Mouse (Mus musculus): ENCODE results near the gene C1qb. TPM values are rescaled to one million over a fixed set of nuclear protein-coding genes. Genes with fewer than 3 reads are reported as not detected.

C1qb gene
- polyA plus RNA-seq, 1 experiment from 2014 or later, result 62.8 TPM

GRCm38 (mm10) chr4:136865531-136865930, 20.5 kb downstream of the C1qb start:
- Histone ChIP-seq H3K4me2 (ENCODE audit: low read length) (no peak overlapping the region), H3K27me3 (replicated peaks; ENCODE audit: control insufficient read depth, insufficient read depth, low read length) (no peaks in the 10 kb centered on the region), H3K36me3 (ENCODE audit: control insufficient read depth, insufficient read depth, low read length) (no peaks in the 10 kb centered on the region), H3K27ac (ENCODE audit: low read depth) (no peak overlapping the region), H3K4me1 (replicated peaks; ENCODE audit: control insufficient read depth, insufficient read depth, low read length) (peaks cover 24% of the 10 kb centered on the region), H3K4me3 (ENCODE audit: low read depth, low read length) (no peak overlapping the region), H3K9ac (ENCODE audit: low read length) (no peak overlapping the region), H3K9me3 (ENCODE audit: control insufficient read depth, low read length) (no peaks in the 10 kb centered on the region)
- 66% methylated on average over 5 of the region's 5 CpGs for WGBS
- DNase-seq (ENCODE audit: low spot score) (no peak), ATAC-seq (replicated peaks; ENCODE audit: low FRiP score, low TSS enrichment, low read depth) (no peak)

DNA sequence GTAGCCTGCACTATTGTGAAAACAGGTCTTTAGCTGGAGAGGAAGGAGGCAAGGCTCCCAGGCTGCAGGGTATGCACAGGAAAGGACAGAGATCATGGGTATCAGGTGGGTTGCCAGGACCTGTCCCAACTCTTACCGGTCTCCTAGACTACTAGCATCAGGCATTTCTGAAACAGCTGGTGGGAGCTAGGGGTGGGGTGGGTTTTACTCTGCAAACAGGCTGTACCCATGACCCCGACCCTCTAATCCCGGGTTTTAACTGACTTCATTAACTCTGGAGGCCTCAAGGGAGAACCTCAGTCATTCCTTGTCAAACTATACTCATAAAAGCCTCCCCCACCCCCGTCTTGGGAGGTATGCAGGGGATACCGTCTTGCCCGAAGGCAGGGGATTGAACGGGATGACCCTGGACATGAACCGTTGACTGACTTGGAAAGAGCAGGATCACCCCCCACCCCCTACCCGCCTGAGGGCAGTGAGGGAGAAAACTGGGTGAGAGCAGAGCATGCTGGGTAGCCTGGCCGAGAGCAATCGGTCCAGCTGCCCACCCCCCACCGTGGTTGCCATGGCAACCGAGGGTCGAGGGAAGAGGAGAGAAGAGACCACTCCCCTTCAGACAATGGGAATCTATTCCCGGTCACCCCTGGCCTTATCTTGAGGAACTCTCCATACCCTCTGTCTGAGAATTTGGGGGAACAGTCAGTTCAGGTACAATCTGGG, 21.1 kb downstream of the C1qb start:
- Histone ChIP-seq H3K4me3 (ENCODE audit: low read depth, low read length) (no peak overlapping the region), H3K36me3 (ENCODE audit: control insufficient read depth, insufficient read depth, low read length) (no peaks in the 10 kb centered on the region), H3K27ac (ENCODE audit: low read depth) (no peak overlapping the region), H3K9ac (ENCODE audit: low read length) (no peak overlapping the region), H3K4me2 (ENCODE audit: low read length) (no peak overlapping the region), H3K9me3 (ENCODE audit: control insufficient read depth, low read length) (no peaks in the 10 kb centered on the region), H3K4me1 (replicated peaks; ENCODE audit: control insufficient read depth, insufficient read depth, low read length) (peaks cover 24% of the 10 kb centered on the region), H3K27me3 (replicated peaks; ENCODE audit: control insufficient read depth, insufficient read depth, low read length) (no peaks in the 10 kb centered on the region)
- peak; percentile 58 for DNase-seq (ENCODE audit: low spot score)
- no peak for ATAC-seq (replicated peaks; ENCODE audit: low FRiP score, low TSS enrichment, low read depth)
- 13% methylated on average over 15 of the region's 15 CpGs for WGBS

- WGBS, result 48% methylated on average over 9 of the region's 9 CpGs
- H3K27me3 ChIP-seq (replicated peaks; ENCODE audit: control insufficient read depth, insufficient read depth, low read length), result no peaks in the 10 kb centered on the region
- ATAC-seq (replicated peaks; ENCODE audit: low FRiP score, low TSS enrichment, low read depth), result no peak
These were observed 22.5 kb downstream of the C1qb start for GRCm38 (mm10) chr4:136863517-136863916.

DNA sequence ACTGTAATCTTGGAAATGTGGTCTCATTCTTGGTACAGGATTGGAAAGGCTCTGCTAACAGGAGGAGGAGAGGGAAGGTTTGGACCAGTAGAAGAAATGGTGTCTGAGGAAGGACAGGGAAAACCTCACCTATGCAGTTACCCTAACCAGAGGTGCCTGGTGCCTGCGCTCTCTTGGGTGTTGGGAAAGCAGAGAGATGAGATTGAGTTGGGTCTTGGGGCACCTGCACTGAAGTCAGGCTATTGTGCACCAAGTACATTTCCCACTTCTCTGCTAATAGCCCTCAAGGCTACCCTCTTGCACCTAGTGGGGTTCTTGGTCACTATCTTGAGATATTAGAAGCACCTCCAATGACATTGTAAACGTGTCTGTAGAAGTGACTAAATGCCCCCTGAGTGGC, 23.6 kb downstream of the C1qb start:
- no peaks in the 10 kb centered on the region for H3K27me3 ChIP-seq (replicated peaks; ENCODE audit: control insufficient read depth, insufficient read depth, low read length)
- ATAC-seq (replicated peaks; ENCODE audit: low FRiP score, low TSS enrichment, low read depth) (no peak), DNase-seq (ENCODE audit: low spot score) (no peak)
- no peaks in the 10 kb centered on the region for H3K36me3 ChIP-seq (ENCODE audit: control insufficient read depth, insufficient read depth, low read length)
- WGBS, result 72% methylated on average over 2 of the region's 2 CpGs
- H3K9me3 ChIP-seq (ENCODE audit: control insufficient read depth, low read length), result no peaks in the 10 kb centered on the region
- H3K9ac ChIP-seq (ENCODE audit: low read length), result no peak overlapping the region
- H3K4me1 ChIP-seq (replicated peaks; ENCODE audit: control insufficient read depth, insufficient read depth, low read length), result peaks cover 16% of the 10 kb centered on the region
- no peak overlapping the region for H3K4me3 ChIP-seq (ENCODE audit: low read depth, low read length)
- no peak overlapping the region for H3K27ac ChIP-seq (ENCODE audit: low read depth)
- H3K4me2 ChIP-seq (ENCODE audit: low read length), result no peak overlapping the region

More at GRCm38 (mm10) chr4:136863517-136863916, 22.5 kb downstream of the C1qb start:
- Histone ChIP-seq H3K4me1 (replicated peaks; ENCODE audit: control insufficient read depth, insufficient read depth, low read length) (peaks cover 24% of the 10 kb centered on the region), H3K4me2 (ENCODE audit: low read length) (no peak overlapping the region), H3K9me3 (ENCODE audit: control insufficient read depth, low read length) (no peaks in the 10 kb centered on the region), H3K36me3 (ENCODE audit: control insufficient read depth, insufficient read depth, low read length) (no peaks in the 10 kb centered on the region), H3K27ac (ENCODE audit: low read depth) (no peak overlapping the region), H3K4me3 (ENCODE audit: low read depth, low read length) (no peak overlapping the region), H3K9ac (ENCODE audit: low read length) (no peak overlapping the region)
- no peak for DNase-seq (ENCODE audit: low spot score)

DNA sequence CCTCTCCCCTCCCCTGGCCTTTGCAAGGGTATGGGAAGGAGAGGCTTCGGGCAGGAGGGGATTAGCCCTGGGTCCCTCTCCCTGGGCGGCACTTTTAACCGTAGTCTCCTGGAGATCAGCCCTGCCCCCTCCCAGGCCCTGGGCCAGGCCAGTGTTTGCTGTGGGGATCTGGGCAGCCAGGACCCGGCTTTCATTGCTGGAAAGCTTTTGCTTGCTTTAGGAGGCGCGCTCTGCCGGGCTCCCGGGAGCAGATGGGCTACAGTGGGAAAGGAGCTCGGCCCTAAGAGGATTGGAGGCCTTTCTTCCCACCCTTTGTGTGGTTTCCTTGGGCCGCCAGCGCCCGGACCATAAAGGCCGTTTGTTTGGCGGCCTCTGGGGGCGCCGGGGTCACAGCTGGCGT, 24.2 kb downstream of the C1qb start:
- no peak for ATAC-seq (replicated peaks; ENCODE audit: low FRiP score, low TSS enrichment, low read depth)
- no peaks in the 10 kb centered on the region for H3K9me3 ChIP-seq (ENCODE audit: control insufficient read depth, low read length)
- WGBS, result 13% methylated on average over 17 of the region's 17 CpGs
- H3K27ac ChIP-seq (ENCODE audit: low read depth), result 0 out of 2 replicates have a peak overlapping the region, but pooled peaks have one; percentile 18
- H3K4me2 ChIP-seq (ENCODE audit: low read length), result no peak overlapping the region
- no peaks in the 10 kb centered on the region for H3K27me3 ChIP-seq (replicated peaks; ENCODE audit: control insufficient read depth, insufficient read depth, low read length)
- DNase-seq (ENCODE audit: low spot score), result no peak
- no peak overlapping the region for H3K4me3 ChIP-seq (ENCODE audit: low read depth, low read length)
- no peak overlapping the region for H3K9ac ChIP-seq (ENCODE audit: low read length)
- H3K36me3 ChIP-seq (ENCODE audit: control insufficient read depth, insufficient read depth, low read length), result no peaks in the 10 kb centered on the region
- peaks cover 16% of the 10 kb centered on the region for H3K4me1 ChIP-seq (replicated peaks; ENCODE audit: control insufficient read depth, insufficient read depth, low read length)

DNA sequence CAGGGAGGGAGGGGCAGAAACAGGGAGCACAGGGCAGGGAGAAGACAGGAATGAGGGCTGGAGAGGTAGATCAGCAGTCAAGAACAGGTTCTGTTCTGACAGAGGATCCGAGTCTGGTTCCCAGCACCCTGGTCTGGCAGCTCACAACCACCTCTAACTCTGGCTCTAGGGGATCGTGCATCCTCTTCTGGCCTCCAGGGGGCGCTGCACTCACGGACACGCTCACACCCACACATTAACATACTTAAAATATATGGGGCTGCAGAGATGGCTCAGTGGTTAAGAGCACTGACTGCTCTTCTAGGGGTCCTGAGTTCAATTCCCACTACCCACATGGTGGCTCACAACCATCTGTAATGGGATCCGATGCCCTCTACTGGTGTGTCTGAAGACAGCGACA, 26.0 kb downstream of the C1qb start:
- no peak overlapping the region for H3K4me3 ChIP-seq (ENCODE audit: low read depth, low read length)
- H3K4me1 ChIP-seq (replicated peaks; ENCODE audit: control insufficient read depth, insufficient read depth, low read length), result peaks cover 14% of the 10 kb centered on the region
- H3K9me3 ChIP-seq (ENCODE audit: control insufficient read depth, low read length), result no peaks in the 10 kb centered on the region
- ATAC-seq (replicated peaks; ENCODE audit: low FRiP score, low TSS enrichment, low read depth) (no peak), DNase-seq (ENCODE audit: low spot score) (no peak)
- whole genome bisulfite sequencing, result 83% methylated on average over 7 of the region's 7 CpGs
- no peak overlapping the region for H3K4me2 ChIP-seq (ENCODE audit: low read length)
- H3K27me3 ChIP-seq (replicated peaks; ENCODE audit: control insufficient read depth, insufficient read depth, low read length), result no peaks in the 10 kb centered on the region
- H3K9ac ChIP-seq (ENCODE audit: low read length), result no peak overlapping the region
- no peaks in the 10 kb centered on the region for H3K36me3 ChIP-seq (ENCODE audit: control insufficient read depth, insufficient read depth, low read length)
- no peak overlapping the region for H3K27ac ChIP-seq (ENCODE audit: low read depth)

GRCm38 (mm10) chr4:136855081-136855480, 30.9 kb downstream of the C1qb start:
- no peaks in the 10 kb centered on the region for H3K36me3 ChIP-seq (ENCODE audit: control insufficient read depth, insufficient read depth, low read length)
- no peaks in the 10 kb centered on the region for H3K27me3 ChIP-seq (replicated peaks; ENCODE audit: control insufficient read depth, insufficient read depth, low read length)
- WGBS, result 36% methylated on average over 6 of the region's 6 CpGs
- H3K4me1 ChIP-seq (replicated peaks; ENCODE audit: control insufficient read depth, insufficient read depth, low read length), result no peaks in the 10 kb centered on the region
- ATAC-seq (replicated peaks; ENCODE audit: low FRiP score, low TSS enrichment, low read depth), result no peak
- H3K4me2 ChIP-seq (ENCODE audit: low read length), result no peak overlapping the region
- no peak overlapping the region for H3K4me3 ChIP-seq (ENCODE audit: low read depth, low read length)
- no peak for DNase-seq (ENCODE audit: low spot score)
- H3K9me3 ChIP-seq (ENCODE audit: control insufficient read depth, low read length), result no peaks in the 10 kb centered on the region
- H3K27ac ChIP-seq (ENCODE audit: low read depth), result no peak overlapping the region
- H3K9ac ChIP-seq (ENCODE audit: low read length), result no peak overlapping the region

DNA sequence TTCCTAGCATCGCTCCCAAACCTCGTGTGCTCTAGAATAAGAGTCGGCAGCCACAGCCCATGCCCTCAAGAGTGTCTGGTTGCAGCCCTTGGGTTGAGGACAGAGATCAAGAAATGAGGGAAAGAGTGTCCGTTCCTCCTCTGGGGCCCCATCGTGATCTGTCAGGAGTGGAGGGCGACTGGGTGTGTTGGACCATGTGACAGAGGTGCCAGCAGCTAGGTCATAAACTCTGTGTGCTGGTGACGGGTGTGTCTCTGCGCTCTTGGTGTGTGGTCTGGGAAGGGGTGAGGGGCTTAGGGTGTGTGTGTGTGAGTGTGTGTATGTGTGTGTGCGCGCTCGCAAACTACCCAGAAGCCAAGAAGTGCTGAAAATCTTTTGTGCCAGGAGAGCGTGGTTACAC, 33.0 kb downstream of the C1qb start:
- H3K4me2 ChIP-seq (ENCODE audit: low read length), result peak overlapping the region; percentile 6
- no peak overlapping the region for H3K9ac ChIP-seq (ENCODE audit: low read length)
- no peaks in the 10 kb centered on the region for H3K9me3 ChIP-seq (ENCODE audit: control insufficient read depth, low read length)
- WGBS, result 62% methylated on average over 12 of the region's 12 CpGs
- peak overlapping the region; percentile 77 for H3K27ac ChIP-seq (ENCODE audit: low read depth)
- ATAC-seq (replicated peaks; ENCODE audit: low FRiP score, low TSS enrichment, low read depth) (peak; percentile 80), DNase-seq (ENCODE audit: low spot score) (no peak)
- H3K4me1 ChIP-seq (replicated peaks; ENCODE audit: control insufficient read depth, insufficient read depth, low read length), result no peaks in the 10 kb centered on the region
- no peak overlapping the region for H3K4me3 ChIP-seq (ENCODE audit: low read depth, low read length)
- H3K36me3 ChIP-seq (ENCODE audit: control insufficient read depth, insufficient read depth, low read length), result no peaks in the 10 kb centered on the region
- H3K27me3 ChIP-seq (replicated peaks; ENCODE audit: control insufficient read depth, insufficient read depth, low read length), result no peaks in the 10 kb centered on the region

DNA sequence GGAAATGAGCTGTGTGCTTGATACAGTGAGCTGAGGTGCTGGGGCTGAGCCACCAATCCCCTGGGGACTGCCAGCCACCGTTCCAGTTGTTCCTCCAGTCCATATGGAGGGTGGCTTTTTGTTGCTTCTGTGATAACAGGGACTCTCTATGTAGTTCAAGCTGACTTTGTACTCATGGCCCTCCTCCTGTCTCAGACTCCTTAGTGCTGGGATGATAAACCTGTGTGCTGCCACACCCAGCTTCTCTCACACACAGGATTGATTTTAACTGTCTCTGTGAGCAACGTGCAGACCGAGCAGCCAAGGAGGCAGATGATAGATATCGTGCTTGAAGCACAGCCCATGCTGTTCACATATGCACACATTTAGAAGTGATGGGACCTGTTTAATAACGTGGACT, 33.9 kb downstream of the C1qb start:
- no peak overlapping the region for H3K4me3 ChIP-seq (ENCODE audit: low read depth, low read length)
- ATAC-seq (replicated peaks; ENCODE audit: low FRiP score, low TSS enrichment, low read depth) (peak; percentile 61), DNase-seq (ENCODE audit: low spot score) (no peak)
- no peaks in the 10 kb centered on the region for H3K27me3 ChIP-seq (replicated peaks; ENCODE audit: control insufficient read depth, insufficient read depth, low read length)
- H3K9me3 ChIP-seq (ENCODE audit: control insufficient read depth, low read length), result no peaks in the 10 kb centered on the region
- no peak overlapping the region for H3K4me2 ChIP-seq (ENCODE audit: low read length)
- H3K36me3 ChIP-seq (ENCODE audit: control insufficient read depth, insufficient read depth, low read length), result no peaks in the 10 kb centered on the region
- H3K27ac ChIP-seq (ENCODE audit: low read depth), result peak overlapping the region; percentile 77; the same call in 1 of the 2 replicates
- 43% methylated on average over 5 of the region's 5 CpGs for WGBS
- no peak overlapping the region for H3K9ac ChIP-seq (ENCODE audit: low read length)
- H3K4me1 ChIP-seq (replicated peaks; ENCODE audit: control insufficient read depth, insufficient read depth, low read length), result no peaks in the 10 kb centered on the region
